Mouse (Mus musculus) layer of hippocampus, postnatal 25 days (tissue): ENCODE data around the gene Icam5. TPM values are rescaled to one million over a fixed set of nuclear protein-coding genes. Genes with fewer than 3 reads are reported as not detected.

ENCODE experiments used
- DNase-seq, 2 experiments: peaks; one replicate each; pipeline ENCODE4 v3.0.0; 2022; ENCODE audit warnings: mixed read lengths in 2 of 2, low spot score in 1 of 2; ENCODE audit errors: extremely low spot score in 1 of 2
- total RNA-seq, 2 experiments: library from RNA; stranded (reverse); gene quantifications; 2 replicates each; pipeline ENCODE4 v1.2.3; 2021

Gene Icam5
- total RNA-seq, 2 experiments from 2014 or later, result 389 to 394 TPM

DNA sequence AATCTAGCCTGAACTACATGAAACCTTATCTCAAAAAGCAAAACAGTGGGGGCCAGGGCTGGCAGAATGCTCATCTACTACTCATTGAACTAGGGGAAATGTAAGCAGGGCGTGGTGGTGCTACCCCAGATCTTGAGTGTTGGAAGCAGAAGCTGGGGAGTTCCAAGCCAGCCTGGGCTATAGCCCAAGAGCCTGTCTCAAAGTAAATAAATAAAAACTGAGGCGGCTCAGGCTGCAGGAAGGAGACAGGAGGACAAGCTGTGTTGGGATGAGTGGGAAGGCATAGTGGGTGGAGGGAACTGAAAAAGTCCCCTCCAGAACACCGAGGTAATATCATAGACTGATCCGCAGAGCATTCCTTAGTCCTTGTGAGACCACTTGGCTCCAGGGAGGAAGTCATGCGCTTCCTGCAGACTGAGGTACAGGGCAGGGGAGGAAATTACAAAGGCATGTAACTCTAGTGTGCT is 20.0 kb upstream of the Icam5 start:
- no peak for DNase-seq

DNA sequence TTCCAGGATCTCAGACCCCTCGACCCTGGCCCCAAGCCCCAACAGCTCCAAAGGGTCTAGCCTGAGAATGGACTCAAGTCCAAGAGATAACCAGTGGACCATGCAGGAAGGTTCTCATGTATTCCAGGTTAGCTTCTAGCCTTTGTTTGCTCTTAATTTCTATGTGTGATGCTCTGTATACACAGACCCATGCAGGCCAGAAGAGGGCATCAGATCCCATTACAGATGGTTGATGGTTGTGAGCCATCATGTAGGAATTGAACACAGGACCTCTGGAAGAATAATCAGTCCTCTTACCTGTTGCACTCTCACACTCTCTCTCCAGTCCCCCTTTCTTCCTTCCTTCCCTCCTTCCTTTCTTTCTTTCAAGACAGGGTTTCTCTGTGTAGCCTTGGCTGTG is 19.5 kb upstream of the Icam5 start:
- DNase-seq, result no peak

GRCm38 (mm10) chr9:21014691-21015570 is 16.9 kb upstream of the Icam5 start:
- peak in 1 of 2 experiments; percentile 13 for DNase-seq

GRCm38 (mm10) chr9:21015571-21016130 is 16.2 kb upstream of the Icam5 start, which contains the start of gene Icam1:
Gene Icam1, plus strand, starts transcription at chr9:21015985.
- DNase-seq, result peak in 1 of 2 experiments; percentile 19

DNA sequence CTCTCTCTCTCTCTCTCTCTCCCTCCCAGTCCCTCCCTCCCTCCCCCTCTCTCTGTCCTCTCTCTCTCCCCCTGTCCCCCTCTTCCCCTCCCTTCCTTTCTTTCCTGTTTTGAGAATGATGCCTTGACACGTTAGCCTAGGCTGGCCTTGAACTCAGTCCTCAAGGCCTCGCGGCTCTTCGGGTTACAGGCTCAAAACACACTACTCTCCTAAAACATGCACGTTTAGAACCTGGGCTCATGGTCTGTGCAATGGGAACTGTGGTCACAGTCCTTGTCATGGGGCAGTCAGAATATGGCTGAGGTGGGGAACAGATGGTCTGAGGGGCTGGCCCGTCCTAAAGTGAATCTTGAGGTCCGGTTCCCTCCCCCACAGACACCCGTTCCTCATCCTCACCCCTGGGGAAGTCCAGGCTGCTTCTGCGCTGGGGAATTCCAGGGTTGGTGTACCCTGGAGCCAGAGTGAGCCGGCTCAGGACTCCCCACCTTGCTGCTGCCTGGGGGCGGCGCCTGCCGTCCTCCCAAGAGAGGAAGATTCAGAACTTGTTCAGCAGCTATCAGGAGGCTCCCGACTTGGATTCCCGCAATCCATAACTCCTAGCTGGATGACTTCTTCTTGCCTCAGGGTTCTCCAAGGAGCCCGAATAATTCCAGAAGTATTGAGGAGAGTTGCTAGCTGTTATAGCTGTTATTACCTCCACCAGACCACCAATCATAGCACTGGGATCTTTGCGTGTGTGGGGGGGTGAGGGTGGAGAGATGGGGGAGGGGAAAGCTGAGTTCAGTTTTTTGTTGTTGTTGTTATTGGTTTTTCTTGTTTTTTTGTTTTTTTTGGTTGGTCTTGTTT is 15.3 kb upstream of the Icam5 start:
- no peak for DNase-seq

GRCm38 (mm10) chr9:21017177-21017575 is 14.7 kb upstream of the Icam5 start:
- DNase-seq, result no peak

DNA sequence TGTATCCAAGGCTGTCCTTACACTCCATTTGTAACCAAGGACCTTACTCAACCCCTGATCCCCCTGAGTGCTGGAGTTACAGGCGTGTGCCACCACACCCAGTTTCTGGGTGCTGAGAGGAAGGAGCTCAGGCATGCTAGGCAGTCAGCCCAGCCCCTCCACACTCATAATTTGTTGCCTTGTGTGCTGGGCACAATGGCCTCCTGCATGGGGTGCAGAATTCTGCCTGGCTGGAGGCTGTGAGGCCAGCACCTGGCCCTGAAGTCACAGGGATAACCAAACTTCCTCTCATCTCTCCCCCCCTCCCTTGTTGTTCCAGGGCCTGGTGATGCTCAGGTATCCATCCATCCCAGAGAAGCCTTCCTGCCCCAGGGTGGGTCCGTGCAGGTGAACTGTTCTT is 13.3 kb upstream of the Icam5 start:
- no peak for DNase-seq

DNA sequence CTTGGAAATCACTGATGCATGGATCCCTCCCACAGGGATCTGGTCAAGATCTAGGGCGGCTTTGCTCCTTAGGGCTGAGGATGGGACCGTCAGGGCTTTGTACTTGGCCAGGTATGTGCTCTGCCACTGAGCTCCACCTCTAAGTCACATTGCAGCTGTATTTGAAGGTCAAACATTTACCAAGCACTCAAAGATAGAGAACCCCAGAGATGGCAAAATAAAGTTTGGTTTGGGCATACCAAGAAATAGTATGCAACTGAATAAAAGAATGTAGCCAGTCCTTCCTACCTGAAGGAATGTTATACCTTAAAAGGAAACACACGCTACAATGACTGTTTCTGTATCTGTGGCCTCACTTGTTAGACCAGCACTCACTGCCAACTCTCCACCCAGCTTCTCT is 10.5 kb upstream of the Icam5 start:
- no peak for DNase-seq

DNA sequence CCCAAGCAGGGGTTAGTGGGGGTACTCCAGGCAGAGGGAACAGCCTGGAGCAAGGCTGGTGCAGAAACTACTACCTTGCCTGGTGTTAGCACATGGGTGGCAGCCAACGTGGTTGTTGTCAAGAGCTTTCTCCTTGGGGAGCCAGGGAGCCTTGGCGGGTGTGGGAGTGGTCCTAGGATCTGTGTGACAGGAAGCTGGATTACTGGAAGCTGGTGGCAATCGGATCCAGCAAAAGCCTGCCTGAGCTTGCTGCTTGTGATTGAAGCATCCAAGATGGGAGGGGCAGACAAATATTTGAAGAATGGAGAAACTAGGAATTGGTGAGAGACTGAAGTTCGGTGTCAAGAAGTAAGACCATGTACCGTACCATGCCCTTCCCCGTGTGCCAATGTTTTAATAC is 9.6 kb upstream of the Icam5 start:
- no peak for DNase-seq

DNA sequence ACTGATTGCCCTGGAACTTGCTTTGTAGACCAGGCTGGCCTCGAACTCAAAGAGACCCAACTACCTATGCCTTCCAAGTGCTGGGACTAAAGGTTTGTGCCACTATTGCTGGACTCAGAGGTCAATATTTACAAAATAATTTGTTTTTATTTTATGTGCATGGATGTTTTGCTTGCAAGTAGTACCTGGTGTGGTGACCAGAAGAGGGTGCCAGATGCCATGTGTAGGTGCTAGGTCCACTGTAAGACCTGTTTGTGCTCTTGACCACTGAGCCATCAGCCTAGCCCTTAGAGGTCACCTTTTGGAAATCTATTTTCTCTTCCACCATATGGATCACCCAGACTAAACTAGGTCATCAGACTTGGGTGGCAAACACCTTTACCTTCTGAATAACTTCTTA is 9.1 kb upstream of the Icam5 start:
- no peak for DNase-seq

DNA sequence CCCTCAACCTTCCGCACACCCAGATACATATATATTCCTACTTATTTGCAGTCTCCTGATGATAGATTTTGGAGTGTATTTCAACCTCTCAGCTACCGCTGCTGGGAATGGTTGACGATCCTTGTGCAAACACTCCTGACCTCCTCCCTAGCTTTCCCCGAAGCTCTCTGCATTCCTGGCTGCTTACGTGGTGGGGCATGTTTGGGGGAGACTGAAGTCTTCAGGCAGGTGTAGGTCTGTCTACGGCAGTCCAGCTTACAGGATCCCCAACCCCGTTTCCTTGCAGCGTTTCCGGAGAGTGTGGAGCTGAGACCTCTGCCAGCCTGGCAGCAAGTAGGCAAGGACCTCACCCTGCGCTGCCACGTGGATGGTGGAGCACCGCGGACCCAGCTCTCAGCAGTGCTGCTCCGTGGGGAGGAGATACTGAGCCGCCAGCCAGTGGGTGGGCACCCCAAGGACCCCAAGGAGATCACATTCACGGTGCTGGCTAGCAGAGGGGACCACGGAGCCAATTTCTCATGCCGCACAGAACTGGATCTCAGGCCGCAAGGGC is 6.5 kb upstream of the Icam5 start:
- DNase-seq, result no peak

DNA sequence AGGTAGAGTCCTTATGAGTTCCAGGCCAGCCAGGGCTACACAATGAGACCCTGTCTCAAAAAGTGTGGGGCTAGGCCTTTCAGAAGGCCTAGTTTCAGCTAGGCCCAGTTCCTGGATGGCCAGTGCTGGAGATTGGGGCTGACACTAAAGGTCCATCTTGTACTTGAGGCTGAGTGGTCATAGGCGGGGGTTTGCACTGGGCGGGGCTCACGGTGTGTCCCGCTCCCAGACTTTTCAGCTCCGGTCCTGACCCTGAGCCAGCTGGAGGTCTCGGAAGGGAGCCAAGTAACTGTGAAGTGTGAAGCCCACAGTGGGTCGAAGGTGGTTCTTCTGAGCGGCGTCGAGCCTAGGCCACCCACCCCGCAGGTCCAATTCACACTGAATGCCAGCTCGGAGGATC is 5.0 kb upstream of the Icam5 start:
- no peak for DNase-seq

DNA sequence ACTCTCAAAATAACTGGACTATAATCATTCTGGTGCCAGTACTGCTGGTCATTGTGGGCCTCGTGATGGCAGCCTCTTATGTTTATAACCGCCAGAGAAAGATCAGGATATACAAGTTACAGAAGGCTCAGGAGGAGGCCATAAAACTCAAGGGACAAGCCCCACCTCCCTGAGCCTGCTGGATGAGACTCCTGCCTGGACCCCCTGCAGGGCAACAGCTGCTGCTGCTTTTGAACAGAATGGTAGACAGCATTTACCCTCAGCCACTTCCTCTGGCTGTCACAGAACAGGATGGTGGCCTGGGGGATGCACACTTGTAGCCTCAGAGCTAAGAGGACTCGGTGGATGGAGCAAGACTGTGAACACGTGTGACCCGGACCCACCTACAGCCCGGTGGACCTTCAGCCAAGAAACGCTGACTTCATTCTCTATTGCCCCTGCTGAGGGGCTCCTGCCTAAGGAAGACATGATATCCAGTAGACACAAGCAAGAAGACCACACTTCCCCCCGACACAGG is 4.0 kb upstream of the Icam5 start:
- no peak for DNase-seq

GRCm38 (mm10) chr9:21028560-21029110 is 3.2 kb upstream of the Icam5 start:
- DNase-seq, result no peak

- peak; percentile 59 to 78 for DNase-seq
These were observed 2.4 kb upstream of the Icam5 start, which contains the start of gene Icam4 for GRCm38 (mm10) chr9:21029291-21030054. Gene Icam4, plus strand, starts transcription at chr9:21029373.

DNA sequence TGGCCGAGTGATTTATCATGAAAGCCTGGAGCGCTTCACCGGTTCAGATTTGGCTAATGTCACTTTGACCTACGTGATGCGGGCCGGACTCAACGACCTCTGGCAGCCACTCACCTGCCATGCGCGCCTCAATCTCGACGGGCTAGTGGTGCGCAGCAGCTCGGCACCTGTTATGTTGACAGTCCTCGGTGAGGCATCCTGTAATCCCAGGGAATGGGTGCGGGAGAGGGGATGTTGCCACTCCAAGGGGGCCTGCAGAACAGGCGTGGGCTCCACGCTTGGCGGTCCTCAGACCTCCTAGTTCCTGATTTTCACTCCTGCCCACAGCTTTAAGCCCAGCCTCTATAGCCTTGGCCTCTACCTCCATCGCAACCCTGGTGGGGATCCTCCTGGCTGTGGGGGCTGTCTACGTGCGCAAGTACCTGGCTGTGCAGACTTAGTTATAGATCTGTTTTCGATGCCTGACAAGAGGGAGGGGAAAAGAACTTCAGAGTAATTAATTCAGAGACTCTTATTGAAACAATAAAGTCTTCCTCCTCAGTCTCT is 1.7 kb upstream of the Icam5 start:
- no peak for DNase-seq

DNA sequence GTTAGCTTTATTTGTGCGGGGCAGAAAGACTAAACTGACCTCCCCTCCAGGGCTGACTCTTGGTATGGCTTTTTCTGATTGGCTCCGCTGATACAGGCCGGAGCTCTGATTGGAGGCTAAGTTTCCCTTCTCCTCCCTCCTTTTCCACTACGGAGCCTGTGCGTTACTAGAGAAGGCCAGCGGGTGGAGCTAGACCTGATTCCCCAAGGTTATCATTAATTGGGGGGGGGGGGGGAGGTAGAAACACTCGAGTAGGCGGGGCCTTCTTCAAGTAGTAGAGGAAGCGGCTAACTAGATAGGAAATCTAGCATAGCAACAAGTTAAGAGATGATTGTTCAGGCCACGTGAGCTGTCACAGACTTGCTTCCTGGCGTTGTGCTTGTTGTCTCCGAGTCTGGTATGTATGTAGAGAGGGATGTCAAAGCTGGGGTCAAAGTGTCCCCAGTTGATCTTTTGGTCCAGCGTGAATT is 1.1 kb upstream of the Icam5 start:
- DNase-seq, result peak; percentile 50 to 73

- DNase-seq, result peak; percentile 52 to 78
These were observed 500 bp upstream of the Icam5 start for GRCm38 (mm10) chr9:21031251-21031895.
